Mouse (Mus musculus) left cerebral cortex, adult 2 months (tissue): ENCODE data around the gene Cdc42ep4. TPM values are rescaled to one million over a fixed set of nuclear protein-coding genes. Genes with fewer than 3 reads are reported as not detected.

ENCODE experiments used
- DNase-seq, 2 experiments: peaks; one replicate each; pipeline ENCODE4 v3.0.0; 2021 to 2022; ENCODE audit warnings: low spot score in 2 of 2, mixed read lengths in 1 of 2; ENCODE audit errors: extremely low spot score in 1 of 2
- H3K27ac ChIP-seq: fragments of 200-600 bp; 2 replicates; pipeline ENCODE4 v1.8.1; 2022
- H3K4me3 ChIP-seq: fragments of 200-600 bp; 2 replicates; pipeline ENCODE4 v1.8.1; 2022
- CTCF ChIP-seq: fragments of 200-600 bp; IDR thresholded peaks from 2 replicates; pipeline ENCODE4 v1.8.1; 2022; ENCODE audit warnings: antibody characterized with exemption, mild to moderate bottlenecking, moderate library complexity
- intact Hi-C: fragments of 180-260 bp; cut with DNase I; formaldehyde crosslinking; loops from one replicate; pipeline ENCODE4 v1.15.1; 2025
- long read RNA-seq, 2 experiments: library from polyadenylated mRNA; stranded (forward); transcript quantifications; one replicate each; pipeline ENCODE4 v2.0.0; 2021; ENCODE audit warnings: borderline mapping rate in 2 of 2
- total RNA-seq, 2 experiments: library from RNA; stranded (reverse); gene quantifications; 2 replicates each; pipeline ENCODE4 v1.2.3; 2021

The Cdc42ep4 gene
- 10 to 100 TPM; 25.6 to 28.8 TPM for total RNA-seq
- long read RNA-seq, experiment 1, transcript Cdc42ep4-201 (2 exons, 3,008 nt) = major isoform, 39 of 47 reads
- long read RNA-seq, experiment 1, transcript Cdc42ep4-202 (2 exons, 3,405 nt) = minor isoform, 5 of 47 reads
- long read RNA-seq, experiment 1, partial matches to known transcripts = 0 of 47 reads
- long read RNA-seq, experiment 1, other reads (novel, unspliced or antisense) = 3 of 47 reads
- long read RNA-seq, experiment 2, transcript Cdc42ep4-201 (2 exons, 3,008 nt) = major isoform, 34 of 50 reads
- long read RNA-seq, experiment 2, transcript Cdc42ep4-202 (2 exons, 3,405 nt) = minor isoform, 6 of 50 reads
- long read RNA-seq, experiment 2, partial matches to known transcripts = 9 of 50 reads
- long read RNA-seq, experiment 2, other reads (novel, unspliced or antisense) = 1 of 50 reads

DNA sequence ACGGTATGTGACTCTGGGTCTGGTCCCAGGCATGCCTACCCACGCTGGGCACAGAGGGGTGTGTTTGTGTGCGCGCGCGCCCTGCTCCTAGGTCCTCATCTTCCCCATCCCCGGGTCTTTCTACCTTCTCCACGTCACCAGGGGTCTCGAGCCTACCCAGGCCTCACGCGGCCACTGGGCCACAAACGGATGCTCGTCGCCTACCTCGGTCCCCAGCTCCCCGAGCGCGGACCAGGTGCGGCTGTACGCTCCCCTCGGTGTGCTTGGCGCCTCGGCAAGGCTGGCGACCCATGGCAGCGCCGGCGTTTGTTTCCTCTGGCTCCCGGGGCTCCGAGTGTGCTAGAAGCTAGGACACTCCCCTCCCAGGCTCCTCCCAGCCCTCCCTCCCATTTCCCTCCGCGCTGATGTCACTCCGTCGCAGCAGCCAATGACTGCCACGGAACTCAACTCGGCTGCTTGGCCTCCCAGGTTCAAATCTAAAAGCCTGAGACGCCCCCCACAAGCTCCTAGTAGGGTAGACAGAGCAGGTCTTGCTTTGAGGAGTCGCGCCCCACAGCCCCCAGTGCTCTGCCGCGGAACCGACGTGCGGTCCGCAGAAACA, at the start of gene Cdc42ep4:
Cdc42ep4 (minus strand) TSS at position 398 of the 601 bp plus-strand sequence.
- Histone ChIP-seq H3K4me3 (peak within 1 kb of the TSS; percentile 83), H3K27ac (peak within 1 kb of the TSS; percentile 94)
- no peak for TF ChIP-seq CTCF
- intact Hi-C loops = loop anchor here (2.0 kb wide), 1 partner anchor 55 kb away; no protein-coding TSS in a partner anchor
- peak; percentile 69 to 72 for DNase-seq

DNA sequence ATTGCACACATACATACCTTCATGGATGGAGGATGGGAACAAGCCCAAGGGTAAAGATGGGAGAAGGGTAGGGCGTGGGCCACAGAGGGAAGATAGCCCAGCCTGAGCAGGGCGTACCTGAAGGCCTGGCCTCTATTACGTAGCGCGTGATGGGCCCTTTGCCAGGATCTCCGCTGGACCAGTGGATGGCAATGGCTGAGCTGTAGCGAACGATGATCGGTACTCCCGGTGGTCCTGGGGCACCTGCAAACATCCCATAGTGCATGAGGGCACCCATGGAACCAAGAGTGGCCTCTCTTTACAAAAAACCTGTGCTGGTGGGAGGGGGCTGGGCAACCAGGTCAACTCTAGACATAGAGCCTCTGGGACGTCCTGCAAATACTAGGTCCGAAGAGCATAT, 48.3 kb upstream of the Cdc42ep4 start:
- no peak for DNase-seq
- TF ChIP-seq CTCF = no peak
- Histone ChIP-seq H3K27ac (no peak overlapping the region), H3K4me3 (no peak overlapping the region)
- intact Hi-C loops = no loop called here

DNA sequence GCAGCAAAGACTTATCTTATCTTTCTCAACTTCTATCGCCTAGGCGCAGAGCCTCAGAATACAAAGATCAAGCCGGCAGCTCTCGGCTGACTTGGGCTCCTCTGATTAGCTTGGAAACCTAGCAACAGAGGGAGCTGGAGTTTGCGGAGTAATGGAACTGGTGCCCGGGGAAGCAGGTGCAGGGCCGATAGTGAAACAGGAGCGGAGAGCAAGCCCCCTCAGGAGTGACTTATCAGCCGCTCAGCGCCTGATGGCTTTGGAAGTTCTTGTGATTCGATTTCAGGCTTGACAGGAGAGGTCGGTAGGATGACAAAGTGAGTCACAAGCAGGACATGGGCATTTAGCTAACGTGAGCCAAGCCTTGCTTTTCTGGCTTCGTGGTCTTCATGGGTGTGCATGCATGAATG, 47.4 kb upstream of the Cdc42ep4 start:
- Histone ChIP-seq H3K27ac (no peak overlapping the region), H3K4me3 (no peak overlapping the region)
- no peak for DNase-seq
- intact Hi-C loops = no loop called here
- TF ChIP-seq CTCF = no peak

- intact Hi-C loops = no loop called here
- TF ChIP-seq CTCF = no peak
- 0 out of 2 replicates have a peak overlapping the region, but pooled peaks have one; percentile 9 for H3K27ac ChIP-seq
- DNase-seq = peak in 1 of 2 experiments; percentile 56
- no peak overlapping the region for H3K4me3 ChIP-seq
Observed at GRCm38 (mm10) chr11:113798011-113798410, 46.3 kb upstream of the Cdc42ep4 start.

- H3K27ac ChIP-seq = peak overlapping the region; percentile 9; the same call in 1 of the 2 replicates
- intact Hi-C loops = no loop called here
- H3K4me3 ChIP-seq = no peak overlapping the region
- TF ChIP-seq CTCF = no peak
- DNase-seq = no peak
Observed at GRCm38 (mm10) chr11:113797014-113797983, 45.6 kb upstream of the Cdc42ep4 start.

DNA sequence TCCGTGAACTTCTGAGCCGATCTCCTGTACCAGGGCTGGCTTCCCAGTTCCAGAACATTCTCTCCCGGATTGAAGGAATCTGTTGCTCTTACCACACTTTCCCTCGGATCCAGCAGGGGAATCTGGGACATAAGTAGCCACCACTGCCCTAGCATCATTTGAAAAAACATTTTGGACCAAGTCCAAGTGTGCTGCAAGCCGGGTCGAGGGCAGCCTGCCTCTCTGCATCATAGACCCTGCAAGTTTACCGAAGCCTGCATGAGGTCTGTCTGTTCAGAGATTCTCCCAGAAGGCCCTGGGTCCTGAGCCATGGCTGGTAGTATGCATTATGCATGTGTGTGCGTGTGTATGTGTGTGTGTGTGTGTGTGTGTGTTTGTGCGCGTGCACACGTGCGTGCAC, 44.2 kb upstream of the Cdc42ep4 start:
- TF ChIP-seq CTCF = no peak
- no peak overlapping the region for H3K4me3 ChIP-seq
- no peak overlapping the region for H3K27ac ChIP-seq
- intact Hi-C loops = no loop called here
- no peak for DNase-seq

- intact Hi-C loops = no loop called here
- peak overlapping the region; percentile 63; the same call in 1 of the 2 replicates for H3K27ac ChIP-seq
- DNase-seq = peak in 1 of 2 experiments; percentile 50
- H3K4me3 ChIP-seq = no peak overlapping the region
- TF ChIP-seq CTCF = no peak
Observed at GRCm38 (mm10) chr11:113791357-113792215, 39.9 kb upstream of the Cdc42ep4 start.

DNA sequence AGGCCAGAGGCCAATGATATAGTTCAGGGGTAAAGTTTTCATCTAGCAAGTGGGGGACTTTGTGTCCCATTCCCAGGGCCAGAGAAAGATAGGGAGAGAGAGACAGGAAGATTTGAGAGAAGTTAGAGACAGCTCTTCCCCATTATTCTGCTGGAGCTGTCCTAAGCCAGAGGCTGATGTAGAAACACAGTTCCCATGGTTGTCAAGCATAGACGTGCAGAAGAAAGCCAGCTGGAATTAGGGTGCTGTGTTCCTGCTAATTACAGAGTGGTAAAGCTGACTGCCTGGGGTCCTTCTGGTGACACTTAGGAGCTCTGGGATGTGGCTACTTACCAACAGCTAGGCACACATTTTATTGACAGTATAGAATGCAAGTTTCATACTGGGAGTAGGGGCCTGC, 37.4 kb upstream of the Cdc42ep4 start:
- DNase-seq = no peak
- intact Hi-C loops = no loop called here
- no peak overlapping the region for H3K27ac ChIP-seq

DNA sequence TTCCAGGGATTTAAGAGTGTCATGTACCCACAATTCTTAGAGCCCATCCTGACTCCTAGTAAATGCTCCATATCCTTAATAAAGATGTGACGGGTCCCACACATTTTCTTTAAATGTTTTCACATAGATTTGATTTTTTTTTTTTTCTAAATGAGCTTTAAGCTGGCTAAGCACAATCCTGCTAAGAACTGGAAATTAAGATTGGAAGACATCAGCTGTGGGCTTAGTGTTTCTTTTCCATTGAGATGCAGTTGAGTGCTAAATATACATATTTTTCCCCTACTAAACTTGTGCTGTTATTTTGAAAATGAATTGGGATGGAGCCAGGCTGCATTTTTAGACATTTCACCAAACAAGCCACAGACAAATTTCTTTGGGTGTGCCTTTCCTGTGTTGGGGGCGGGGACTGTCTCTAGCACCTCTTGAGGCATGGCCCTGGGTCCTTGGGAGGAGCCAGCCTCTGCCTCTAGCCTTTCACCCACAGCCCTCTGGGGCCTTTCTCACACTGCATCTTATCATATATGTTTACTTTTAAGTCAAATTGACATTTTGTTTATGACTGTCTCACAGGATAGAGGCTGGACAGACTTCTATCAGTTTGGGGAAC, 36.6 kb upstream of the Cdc42ep4 start:
- no peak for DNase-seq
- no peak overlapping the region for H3K4me3 ChIP-seq
- intact Hi-C loops = no loop called here
- peak overlapping the region; percentile 41 for H3K27ac ChIP-seq
- TF ChIP-seq CTCF = no peak

More for the DNA sequence above, 37.4 kb upstream of the Cdc42ep4 start:
- no peak for TF ChIP-seq CTCF
- no peak overlapping the region for H3K4me3 ChIP-seq

DNA sequence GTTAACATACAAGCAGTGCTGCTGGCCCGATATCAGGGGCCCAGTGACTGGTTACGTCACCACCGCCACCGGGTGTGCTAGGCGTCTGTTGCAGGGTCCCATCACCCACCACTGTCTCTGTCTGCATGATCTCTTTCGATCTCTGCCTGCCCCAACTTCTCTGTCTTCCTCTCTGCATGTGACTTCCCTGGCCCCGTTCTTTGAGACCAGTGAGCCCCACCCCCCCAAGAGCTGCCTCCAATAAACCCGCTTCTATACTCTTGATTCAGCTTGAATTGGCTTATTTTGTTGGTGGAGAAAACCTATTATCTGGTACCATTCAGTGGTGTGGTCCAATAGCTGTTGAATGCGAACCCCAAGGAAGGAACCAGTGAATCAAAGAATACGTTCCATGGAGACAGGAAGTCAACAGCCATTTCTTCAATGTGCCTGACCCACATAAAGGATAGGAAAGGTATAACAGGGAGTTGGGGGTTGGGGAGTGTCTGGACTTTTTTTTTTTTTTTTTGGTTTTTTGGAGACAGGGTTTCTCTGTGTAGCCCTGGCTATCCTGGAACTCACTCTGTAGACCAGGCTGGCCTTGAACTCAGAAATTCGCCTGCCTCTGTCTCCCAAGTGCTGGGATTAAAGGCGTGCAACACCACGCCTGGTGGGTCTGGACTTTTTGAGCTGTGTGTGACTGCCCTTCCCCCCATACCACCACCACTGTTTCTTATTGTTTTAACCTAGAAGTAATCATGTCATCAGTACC, 35.9 kb upstream of the Cdc42ep4 start:
- Histone ChIP-seq H3K27ac (no peak overlapping the region), H3K4me3 (no peak overlapping the region)
- intact Hi-C loops = no loop called here
- DNase-seq = no peak
- TF ChIP-seq CTCF = no peak
